Mouse (Mus musculus) neural tube, embryonic 14.5 days (tissue): ENCODE results near the gene Plcxd1. TPM values are rescaled to one million over a fixed set of nuclear protein-coding genes. Genes with fewer than 3 reads are reported as not detected.
A peak's percentile ranks its signal among the peaks of the same experiment; 100 is the strongest.

Experiments
- ATAC-seq: fragments of 200-750 bp; cut with Nextera tagmentation; 2 replicates; pipeline ENCODE4 v1.8.0; 2017; ENCODE audit warnings: low read depth, mild to moderate bottlenecking, moderate TSS enrichment, moderate library complexity
- H3K27ac ChIP-seq: fragments of 300-500 bp; sonication (generic); 2 replicates; pipeline ENCODE4 v1.5.1; 2014; ENCODE audit warnings: low read depth, mild to moderate bottlenecking, control low read depth, low read length, moderate library complexity, mixed read lengths
- H3K27me3 ChIP-seq: fragments of 300-500 bp; sonication (generic); 2 replicates; pipeline ENCODE4 v1.6.1; 2014; ENCODE audit warnings: low read length; ENCODE audit not compliant: control insufficient read depth, insufficient read depth
- H3K36me3 ChIP-seq: fragments of 300-500 bp; sonication (generic); 2 replicates; pipeline ENCODE4 v1.6.1; 2014; ENCODE audit warnings: low read length, mixed read lengths; ENCODE audit not compliant: control insufficient read depth, insufficient read depth
- H3K4me1 ChIP-seq: fragments of 300-500 bp; sonication (generic); 2 replicates; pipeline ENCODE4 v1.6.1; 2014; ENCODE audit warnings: low read length; ENCODE audit not compliant: control insufficient read depth, insufficient read depth
- H3K4me2 ChIP-seq: fragments of 300-500 bp; sonication (generic); 2 replicates; pipeline ENCODE4 v1.6.1; 2014; ENCODE audit warnings: mild to moderate bottlenecking, low read depth, low read length, control low read depth
- H3K4me3 ChIP-seq: fragments of 300-500 bp; sonication (generic); 2 replicates; pipeline ENCODE4 v1.5.1; 2014; ENCODE audit warnings: low read depth, low read length, control low read depth, mixed read lengths
- H3K9ac ChIP-seq: fragments of 300-500 bp; sonication (generic); replicated peaks from 2 replicates; pipeline ENCODE4 v1.6.1; 2014; ENCODE audit warnings: low read depth, mild to moderate bottlenecking, control low read depth, low read length, mixed read lengths
- H3K9me3 ChIP-seq: fragments of 300-500 bp; sonication (generic); 2 replicates; pipeline ENCODE4 v1.6.1; 2016; ENCODE audit warnings: low read length; ENCODE audit not compliant: control insufficient read depth
- WGBS: fragments of 180-500 bp; shearing (Covaris S2); extraction: QIAGEN DNeasy Blood & Tissue Kit; methylation state at CpG from one replicate; pipeline ENCODE4 v1.1.7; 2014; 5-methylcytosine and 5-hydroxymethylcytosine counted together
- polyA plus RNA-seq: library from polyadenylated mRNA; unstranded; fragments of >200 nt; fragmentation: Nextera tagmentation; extraction: Ambion mirVana; gene quantifications from 2 replicates; pipeline ENCODE4 v1.2.1, GENCODE M21; 2014

The Plcxd1 gene
- polyA plus RNA-seq, 1 experiment from 2014 or later, result 2.7 TPM

DNA sequence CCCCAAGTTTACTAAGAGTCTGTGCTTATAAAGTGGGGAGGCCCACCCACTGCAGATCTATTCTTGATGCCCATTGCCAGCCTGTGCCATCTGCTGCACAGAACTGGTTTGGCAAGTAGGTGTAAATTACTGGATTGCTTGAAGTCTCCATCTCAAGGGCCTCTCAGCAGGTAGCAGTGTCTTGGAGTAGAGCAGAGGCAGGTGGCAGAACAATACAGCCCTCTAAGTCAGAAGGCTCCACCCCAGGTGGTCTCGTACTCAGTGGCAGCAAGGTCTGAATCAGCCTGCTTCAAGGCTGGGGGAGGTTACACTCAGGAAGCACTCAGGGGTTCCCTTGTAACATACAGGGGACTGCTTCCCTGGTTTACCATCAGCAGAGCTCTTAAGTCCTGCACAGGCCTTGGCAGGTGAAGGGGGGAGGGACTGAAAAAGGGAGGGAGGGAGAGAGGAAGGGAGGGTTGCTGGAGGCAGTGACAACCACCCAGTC is 735 bp upstream of the Plcxd1 start:
- H3K4me3 ChIP-seq, result no peak overlapping the region

DNA sequence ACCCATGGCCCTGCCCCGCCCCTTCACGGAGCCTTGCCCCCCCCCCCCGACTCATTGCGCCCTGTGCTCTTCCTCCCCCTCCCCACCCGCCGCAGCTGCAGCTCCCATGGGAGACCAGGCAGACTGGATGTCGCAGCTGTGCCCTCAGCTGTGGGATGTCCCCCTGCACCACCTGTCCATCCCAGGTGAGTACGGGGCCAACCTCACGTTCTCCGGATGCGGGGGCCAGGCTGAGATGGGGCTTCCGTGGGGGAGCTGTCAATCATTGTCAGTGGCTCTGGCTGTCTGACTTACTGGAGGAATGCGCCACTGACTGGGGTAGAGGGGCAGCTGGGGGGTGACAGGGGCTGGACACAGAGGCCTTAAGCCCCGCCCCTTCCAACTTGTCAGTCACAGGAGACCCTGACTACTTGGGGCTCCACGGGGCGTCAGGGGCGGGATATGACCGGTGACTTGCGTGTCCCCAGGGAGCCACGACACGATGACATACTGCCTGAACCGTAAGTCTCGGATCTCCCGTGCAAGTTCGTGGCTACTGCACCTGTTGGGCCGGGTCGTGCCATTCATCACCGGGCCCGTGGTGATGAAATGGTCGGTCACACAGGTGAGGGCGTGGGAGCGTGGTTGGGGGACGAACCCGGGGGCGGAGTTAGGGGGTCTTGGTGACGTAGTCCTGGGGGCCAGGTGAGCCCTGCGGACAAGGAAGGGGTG is 1.3 kb downstream of the Plcxd1 start:
- Histone ChIP-seq H3K9ac (peak overlapping the region; percentile 39), H3K27ac (no peak overlapping the region), H3K4me3 (peak overlapping the region; percentile 27), H3K4me2 (peak overlapping the region; percentile 65), H3K27me3 (no peaks in the 10 kb centered on the region), H3K4me1 (peaks cover 15% of the 10 kb centered on the region; the same call in 1 of the 2 replicates), H3K36me3 (peaks cover 28% of the 10 kb centered on the region), H3K9me3 (no peaks in the 10 kb centered on the region)
- 1% methylated on average over 32 of the region's 37 CpGs for WGBS
- peak; percentile 36 for ATAC-seq

More for the DNA sequence above, 735 bp upstream of the Plcxd1 start:
- ATAC-seq, result no peak
- 19% methylated on average over 1 of the region's 1 CpGs for WGBS
- Histone ChIP-seq H3K27ac (no peak overlapping the region), H3K4me1 (peaks cover 13% of the 10 kb centered on the region; the same call in 1 of the 2 replicates), H3K9ac (no peak overlapping the region), H3K27me3 (no peaks in the 10 kb centered on the region), H3K36me3 (peaks cover 13% of the 10 kb centered on the region), H3K9me3 (no peaks in the 10 kb centered on the region), H3K4me2 (no peak overlapping the region)

DNA sequence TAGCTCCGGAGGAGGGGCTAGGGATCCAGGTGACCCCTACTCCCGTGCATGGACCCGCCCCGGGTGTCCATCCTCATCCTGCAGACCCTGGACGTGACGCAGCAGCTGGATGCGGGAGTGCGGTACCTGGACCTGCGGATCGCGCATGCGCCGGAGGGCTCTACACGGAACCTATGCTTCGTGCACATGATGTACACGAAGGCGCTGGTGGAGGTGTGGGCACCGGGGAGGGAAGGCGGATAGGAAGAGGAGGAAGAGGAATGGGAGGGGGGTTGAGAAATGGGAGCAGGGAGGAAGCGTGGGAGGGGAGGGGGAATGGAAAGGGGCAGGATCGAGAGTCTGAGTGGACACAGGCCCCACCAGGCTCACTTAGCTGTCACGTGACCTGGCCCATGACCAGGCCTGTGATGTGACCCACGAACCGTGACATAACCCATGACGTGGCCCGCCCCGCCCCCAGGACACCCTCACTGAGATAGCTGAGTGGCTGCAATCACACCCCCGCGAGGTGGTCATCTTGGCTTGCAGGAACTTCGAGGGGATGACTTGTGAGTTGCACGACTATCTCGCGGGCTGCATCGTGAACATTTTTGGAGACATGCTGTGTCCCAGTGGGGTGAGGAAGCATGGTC is 2.1 kb downstream of the Plcxd1 start:
- Histone ChIP-seq H3K4me1 (peaks cover 21% of the 10 kb centered on the region; the same call in 1 of the 2 replicates), H3K9ac (peak overlapping the region; percentile 39), H3K36me3 (peaks cover 28% of the 10 kb centered on the region), H3K4me2 (peak overlapping the region; percentile 65), H3K27me3 (no peaks in the 10 kb centered on the region), H3K4me3 (peak overlapping the region; percentile 27), H3K9me3 (no peaks in the 10 kb centered on the region), H3K27ac (no peak overlapping the region)
- peak; percentile 62 for ATAC-seq
- 25% methylated on average over 34 of the region's 34 CpGs for WGBS

DNA sequence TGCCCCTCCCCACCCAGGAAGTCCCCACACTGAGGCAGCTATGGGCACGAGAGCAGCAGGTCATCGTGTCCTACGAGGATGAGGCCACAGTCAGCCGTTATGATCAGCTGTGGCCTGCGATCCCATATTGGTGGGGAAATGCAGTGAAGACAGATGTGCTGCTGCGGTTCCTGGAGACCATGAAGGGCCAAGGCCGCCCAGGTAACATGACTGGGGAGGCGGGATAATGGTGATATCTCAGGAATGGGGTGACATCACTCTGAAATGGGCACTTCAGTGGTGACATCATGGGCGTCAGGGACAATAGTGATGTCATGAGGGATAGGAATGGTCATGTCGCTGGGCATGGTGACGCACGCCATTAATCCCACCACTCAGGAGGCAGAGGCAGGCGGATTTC is 2.7 kb downstream of the Plcxd1 start:
- no peaks in the 10 kb centered on the region for H3K9me3 ChIP-seq
- H3K4me3 ChIP-seq, result no peak overlapping the region
- ATAC-seq, result no peak
- H3K27ac ChIP-seq, result no peak overlapping the region
- peaks cover 23% of the 10 kb centered on the region; the same call in 1 of the 2 replicates for H3K4me1 ChIP-seq
- H3K27me3 ChIP-seq, result no peaks in the 10 kb centered on the region
- H3K4me2 ChIP-seq, result peak overlapping the region; percentile 65; the same call in 1 of the 2 replicates
- peaks cover 28% of the 10 kb centered on the region for H3K36me3 ChIP-seq
- H3K9ac ChIP-seq, result no peak overlapping the region
- WGBS, result 87% methylated on average over 13 of the region's 13 CpGs

DNA sequence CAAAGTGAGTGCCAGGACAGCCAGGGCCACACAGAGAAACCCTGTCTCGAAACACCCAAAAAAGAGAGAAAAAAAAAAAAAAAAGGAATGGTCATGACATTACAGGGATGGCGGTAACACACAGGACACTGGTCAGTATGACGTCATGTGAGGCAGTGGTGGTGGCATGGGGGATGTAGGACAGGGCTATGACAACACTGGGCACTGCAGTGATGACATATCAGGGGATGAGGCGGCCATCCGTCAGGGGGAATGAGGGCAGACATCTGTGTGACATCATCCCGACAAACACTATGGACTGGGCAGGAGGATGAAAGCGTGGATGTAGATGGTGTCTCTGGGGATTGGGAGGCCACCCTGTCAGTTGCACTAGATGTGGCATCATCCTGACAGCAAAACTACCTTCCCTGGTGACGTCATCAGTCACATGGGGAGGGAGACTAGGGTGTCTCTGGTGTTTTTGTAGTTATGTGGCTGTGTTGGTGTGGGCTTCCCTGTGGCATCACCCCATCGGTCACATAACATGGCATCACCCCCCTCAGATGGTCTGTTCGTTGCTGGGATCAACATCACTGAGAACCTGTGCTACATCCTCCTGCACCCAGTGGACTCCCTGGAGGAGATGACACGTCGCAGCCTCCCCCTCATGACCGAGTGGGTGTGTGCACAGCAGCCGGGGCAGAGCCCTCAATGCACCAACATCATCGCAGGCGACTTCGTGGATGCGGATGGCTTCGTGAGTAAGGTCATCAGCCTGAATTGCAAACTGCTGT is 3.3 kb downstream of the Plcxd1 start:
- H3K27me3 ChIP-seq, result no peaks in the 10 kb centered on the region
- no peaks in the 10 kb centered on the region for H3K9me3 ChIP-seq
- no peak overlapping the region for H3K27ac ChIP-seq
- no peak overlapping the region for H3K4me3 ChIP-seq
- 94% methylated on average over 19 of the region's 19 CpGs for WGBS
- no peak for ATAC-seq
- H3K4me2 ChIP-seq, result no peak overlapping the region
- peaks cover 28% of the 10 kb centered on the region for H3K36me3 ChIP-seq
- H3K9ac ChIP-seq, result no peak overlapping the region
- peaks cover 23% of the 10 kb centered on the region; the same call in 1 of the 2 replicates for H3K4me1 ChIP-seq

DNA sequence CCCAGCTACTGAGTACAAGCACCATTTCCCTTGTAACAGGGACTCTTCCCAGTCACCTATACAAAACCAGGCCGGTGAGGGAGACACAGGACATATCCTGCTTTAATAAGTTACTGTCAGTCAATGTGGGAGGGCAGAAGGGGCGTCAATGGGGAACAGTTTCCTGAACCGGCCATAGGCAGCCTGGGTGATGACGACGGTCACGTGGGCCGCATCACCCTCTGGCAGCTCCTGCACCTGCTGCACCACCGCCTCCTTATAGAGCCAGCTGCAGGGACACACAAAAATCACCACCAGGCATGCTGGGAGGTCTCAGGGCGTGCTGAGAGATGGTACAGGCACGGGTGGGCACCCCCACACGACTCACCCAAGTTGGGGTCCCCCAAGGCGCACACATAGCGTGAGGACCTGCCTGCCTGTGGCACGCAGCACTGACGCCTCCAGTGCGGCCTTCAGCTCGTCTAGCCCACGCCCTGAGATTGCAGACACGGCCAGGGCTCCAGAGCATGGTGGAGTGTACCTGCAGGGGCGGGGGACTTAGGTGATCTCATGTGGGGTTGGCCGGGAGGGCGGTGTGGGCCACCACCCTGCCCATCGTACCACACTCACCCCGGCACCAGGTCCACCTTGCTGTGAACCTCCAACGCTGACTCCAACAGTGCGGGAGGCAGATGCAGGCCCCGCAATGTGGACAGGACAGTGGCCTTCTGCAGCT is 4.3 kb downstream of the Plcxd1 start:
- WGBS, result 95% methylated on average over 27 of the region's 27 CpGs
- Histone ChIP-seq H3K4me2 (no peak overlapping the region), H3K4me3 (no peak overlapping the region), H3K9me3 (no peaks in the 10 kb centered on the region), H3K36me3 (peaks cover 28% of the 10 kb centered on the region), H3K27ac (no peak overlapping the region), H3K27me3 (no peaks in the 10 kb centered on the region), H3K4me1 (peaks cover 23% of the 10 kb centered on the region; the same call in 1 of the 2 replicates), H3K9ac (no peak overlapping the region)
- no peak for ATAC-seq

DNA sequence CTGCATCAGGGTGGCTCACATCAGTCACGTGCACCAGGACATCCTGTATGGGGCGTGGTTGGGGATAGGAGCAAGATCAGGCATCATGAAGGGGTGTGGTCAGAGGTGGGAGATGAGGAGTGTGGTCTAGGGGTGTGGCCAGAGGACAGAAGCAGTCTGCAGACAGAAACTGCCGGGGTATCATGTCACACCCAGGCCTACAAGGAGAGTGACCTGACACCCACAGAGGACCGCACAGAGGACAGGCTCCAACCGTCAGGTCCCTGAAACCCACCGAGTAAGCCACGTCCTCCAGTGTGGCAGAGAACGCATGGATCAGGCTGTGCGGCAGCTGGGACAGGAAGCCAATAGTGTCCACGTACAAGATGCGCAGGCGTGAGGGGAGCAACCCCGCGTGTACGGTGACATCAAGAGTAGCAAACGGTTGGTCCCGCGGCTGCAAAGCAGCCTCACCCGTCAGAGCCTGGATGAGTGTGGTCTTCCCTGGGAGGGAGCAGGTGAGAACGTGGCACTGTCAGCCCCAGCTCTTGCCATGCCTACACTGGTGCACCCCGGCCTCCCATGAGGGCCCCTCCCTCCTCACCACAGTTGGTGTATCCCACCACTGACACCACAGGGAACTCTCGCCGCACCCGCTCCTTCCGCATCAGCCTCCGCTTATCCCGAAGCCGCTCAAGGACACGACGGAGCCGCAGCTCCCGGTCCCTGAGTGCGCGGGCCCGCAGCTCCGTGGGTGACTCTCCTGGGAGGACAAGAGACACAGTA is 5.0 kb downstream of the Plcxd1 start:
- no peak overlapping the region for H3K4me3 ChIP-seq
- H3K9ac ChIP-seq, result no peak overlapping the region
- no peak overlapping the region for H3K27ac ChIP-seq
- H3K4me1 ChIP-seq, result peaks cover 23% of the 10 kb centered on the region; the same call in 1 of the 2 replicates
- H3K36me3 ChIP-seq, result peaks cover 28% of the 10 kb centered on the region
- H3K27me3 ChIP-seq, result no peaks in the 10 kb centered on the region
- 95% methylated on average over 36 of the region's 36 CpGs for WGBS
- ATAC-seq, result no peak
- H3K4me2 ChIP-seq, result no peak overlapping the region
- no peaks in the 10 kb centered on the region for H3K9me3 ChIP-seq
